Mouse (Mus musculus): ENCODE measurements around the gene Cacna1d.

Gene Cacna1d

DNA sequence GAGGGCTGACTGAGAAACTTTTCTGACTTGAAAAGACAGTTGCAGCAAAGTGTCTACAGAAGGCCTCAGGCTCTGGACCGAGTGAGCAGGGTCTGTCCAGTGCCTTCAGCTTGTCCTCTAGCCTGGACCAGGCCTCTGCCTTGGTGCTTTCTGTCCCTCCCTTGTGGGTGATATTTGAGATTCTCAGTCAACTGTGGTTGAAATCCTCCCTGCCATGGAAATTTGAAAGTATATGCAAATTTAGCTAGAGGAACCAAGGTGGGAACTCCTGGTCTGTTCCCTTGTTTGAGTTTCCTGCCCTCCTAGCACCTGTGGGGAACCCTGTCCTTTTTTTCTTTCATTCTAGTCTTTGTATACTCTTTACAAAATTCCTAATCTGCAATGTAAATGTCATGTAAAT lies 476.2 kb downstream of the Cacna1d start:
- DNase-seq: no peak

DNA sequence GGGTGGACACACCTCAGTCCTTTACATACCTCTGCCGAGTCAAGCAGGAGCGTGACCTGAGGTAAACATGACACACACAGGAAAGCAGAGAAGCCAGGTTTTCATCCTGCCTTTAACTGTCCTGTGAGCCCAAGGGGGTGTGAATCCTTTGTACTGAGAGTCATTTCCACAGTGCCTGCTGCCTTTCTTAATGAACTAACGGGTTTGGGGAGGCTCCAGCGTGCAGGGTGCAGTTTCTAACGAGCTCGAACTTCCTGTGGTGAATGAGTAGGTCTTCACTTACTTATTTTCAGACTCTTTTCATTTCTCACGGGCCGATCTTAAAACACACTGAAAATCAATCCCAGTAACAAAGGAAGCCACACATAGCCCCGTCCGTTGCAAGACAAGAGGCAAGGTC lies 476.8 kb downstream of the Cacna1d start:
- DNase-seq: no peak

DNA sequence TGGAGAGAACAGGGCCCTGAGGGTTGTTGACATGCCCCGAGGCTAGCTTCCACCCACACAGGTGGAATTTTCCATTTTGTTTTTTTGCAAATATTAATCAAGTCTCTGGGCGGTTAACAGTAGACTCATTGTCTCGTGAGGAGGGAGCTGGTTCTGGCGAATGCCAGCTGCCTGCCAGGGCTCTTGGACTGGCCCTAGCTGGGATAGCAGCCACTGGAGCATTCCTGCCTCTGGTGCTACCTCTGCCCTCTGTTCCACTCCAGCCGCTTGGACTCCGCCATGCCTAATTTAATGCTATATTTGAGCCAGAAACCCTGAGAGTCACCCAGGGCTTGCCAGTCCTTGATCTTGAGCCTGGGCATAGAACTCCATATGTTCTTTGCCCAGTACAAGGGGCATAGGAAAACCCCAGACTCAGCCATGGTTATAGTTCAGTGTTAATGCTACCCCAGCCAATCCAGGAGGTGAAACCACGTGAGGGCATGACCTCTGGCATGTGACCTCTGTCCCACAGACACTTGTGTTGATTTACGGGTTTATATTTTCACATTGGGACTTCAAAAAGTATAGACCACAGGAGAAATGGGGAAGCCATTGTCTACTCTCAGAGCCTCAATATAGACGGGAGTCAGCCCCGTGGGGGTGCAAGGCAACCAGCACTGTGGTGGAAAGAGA lies 479.2 kb downstream of the Cacna1d start:
- DNase-seq: peak; percentile 39

DNA sequence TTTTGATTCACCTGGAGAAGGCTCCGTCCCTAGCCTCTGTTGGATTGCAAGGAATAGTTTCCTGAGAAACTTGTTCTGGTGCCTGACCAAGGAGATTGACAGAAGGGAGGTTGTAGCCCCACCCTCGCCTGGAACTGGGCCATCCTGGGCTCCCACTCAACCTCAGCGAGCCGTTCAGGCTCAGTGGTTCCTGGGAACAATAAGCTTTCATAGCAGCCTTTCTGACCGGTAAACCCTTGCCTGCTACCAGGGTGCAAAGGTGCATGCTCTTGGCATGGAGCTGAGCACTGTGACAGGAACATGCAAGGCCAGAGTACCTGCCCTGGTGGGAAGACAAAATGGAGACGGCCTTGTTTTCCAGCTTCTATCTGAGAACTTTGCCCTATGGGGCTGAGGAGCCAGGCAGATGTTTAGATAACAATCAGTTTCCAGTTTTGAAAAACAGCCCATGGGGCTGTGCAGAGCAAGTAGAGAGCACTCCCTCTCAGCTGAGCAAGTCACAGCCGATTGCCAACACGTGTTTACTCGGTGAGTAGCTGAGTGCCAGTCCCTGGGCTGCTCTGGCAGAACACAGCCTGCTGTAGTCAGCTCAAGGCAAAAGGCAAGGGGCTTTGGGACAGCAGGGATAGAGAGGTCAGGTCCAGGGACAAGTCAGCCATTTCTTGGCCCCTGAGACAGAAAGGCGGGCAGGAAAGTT lies 481.2 kb downstream of the Cacna1d start:
- DNase-seq: peak; percentile 39

DNA sequence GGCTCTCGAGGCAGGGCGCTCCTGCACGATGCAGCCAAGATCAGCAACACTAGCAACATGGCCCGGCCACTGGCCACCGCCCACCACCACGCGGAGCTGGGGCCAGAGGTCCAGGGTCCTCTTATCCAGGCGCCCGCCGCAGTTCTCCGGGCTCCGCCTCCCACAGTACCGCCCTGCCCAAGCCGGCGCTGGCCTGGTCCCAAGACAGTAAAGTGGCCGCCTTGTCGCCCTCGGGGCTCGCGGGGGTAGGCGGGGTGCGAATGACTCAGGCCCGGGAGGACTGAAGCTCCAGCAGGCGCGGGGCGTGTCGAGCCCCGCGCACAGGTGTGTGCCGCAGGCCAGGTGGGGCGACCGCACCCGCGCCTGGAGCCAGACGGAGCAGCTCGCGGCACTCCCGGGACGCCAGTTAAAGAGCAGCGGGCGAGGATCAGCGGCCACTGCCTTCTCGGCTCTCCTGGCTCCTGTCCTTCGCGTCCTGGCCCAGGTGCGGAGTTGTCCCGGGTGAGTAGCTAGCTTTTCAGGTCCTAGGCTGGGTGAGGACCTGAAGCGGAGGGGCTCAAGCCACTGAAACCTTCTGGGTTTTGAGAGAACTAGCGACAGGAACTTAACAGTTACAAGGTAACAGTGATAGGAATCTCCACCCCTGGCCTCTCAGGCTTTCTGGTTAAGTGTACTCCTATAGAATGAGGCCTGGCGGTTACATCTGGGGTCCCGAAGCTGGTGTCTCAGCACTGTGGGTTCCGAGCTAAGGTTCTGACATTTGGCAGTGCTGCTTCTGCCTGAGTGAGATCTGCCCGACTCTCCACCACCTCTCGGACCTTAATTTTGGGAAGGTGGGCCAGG lies 482.3 kb downstream of the Cacna1d start, which contains the start of the genes Il17rb and Chdh:
Gene Il17rb (minus strand): TSS at position 164 of the 843 bp plus-strand sequence.
Gene Chdh (plus strand): TSS at position 291 of the 843 bp plus-strand sequence.
- peak; percentile 53 for DNase-seq

DNA sequence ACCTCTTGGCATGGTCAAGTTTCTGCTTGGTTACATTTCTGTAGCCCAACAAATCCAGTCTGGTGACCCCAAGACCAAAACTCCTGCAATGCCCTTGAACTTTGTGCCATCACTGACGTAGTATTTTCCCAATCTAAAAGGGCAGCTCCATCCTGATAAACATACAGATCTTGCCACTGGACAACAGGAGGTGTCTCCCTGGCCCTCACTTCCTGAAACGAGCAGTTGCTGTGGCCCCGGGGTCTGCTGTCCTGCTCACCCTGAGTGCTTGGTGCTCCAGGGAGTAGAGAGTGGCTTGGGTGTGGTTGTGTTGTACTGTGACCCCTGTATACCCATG lies 491.8 kb downstream of the Cacna1d start:
- no peak for DNase-seq

DNA sequence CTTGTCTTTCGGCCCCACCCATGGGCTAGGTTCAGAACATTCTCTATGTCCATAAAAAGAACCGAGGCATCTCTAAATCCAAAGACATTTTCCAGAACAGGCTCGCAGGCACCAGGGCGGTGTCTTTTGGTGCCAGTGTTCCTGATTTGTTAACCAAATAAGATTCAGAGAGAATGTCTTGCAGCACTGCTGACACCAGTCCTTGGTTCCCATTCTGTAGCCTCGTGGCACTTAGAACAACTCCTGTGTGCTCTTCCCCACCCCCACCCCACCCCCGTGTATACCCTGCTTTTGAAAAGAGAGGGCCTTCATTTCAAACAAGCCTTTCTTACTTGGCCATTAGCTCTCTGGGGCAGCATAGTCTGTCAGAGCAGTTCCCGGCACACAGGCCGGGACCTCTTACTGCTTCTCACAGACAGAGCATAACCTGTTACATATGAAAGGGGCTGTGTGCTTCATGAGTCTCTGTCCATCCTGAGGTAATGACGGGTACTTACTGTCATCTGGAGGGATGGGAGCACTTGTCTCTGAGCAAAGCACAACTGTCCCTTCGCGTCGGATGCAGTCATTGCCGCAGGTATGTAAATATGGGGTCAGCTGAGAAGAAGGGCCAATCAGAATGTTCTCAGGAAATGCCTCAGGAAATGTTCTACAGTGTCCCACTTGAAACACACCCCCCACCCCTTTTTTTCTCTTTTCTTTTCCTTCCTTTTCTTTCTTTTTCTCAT lies 492.3 kb downstream of the Cacna1d start:
- DNase-seq: no peak

DNA sequence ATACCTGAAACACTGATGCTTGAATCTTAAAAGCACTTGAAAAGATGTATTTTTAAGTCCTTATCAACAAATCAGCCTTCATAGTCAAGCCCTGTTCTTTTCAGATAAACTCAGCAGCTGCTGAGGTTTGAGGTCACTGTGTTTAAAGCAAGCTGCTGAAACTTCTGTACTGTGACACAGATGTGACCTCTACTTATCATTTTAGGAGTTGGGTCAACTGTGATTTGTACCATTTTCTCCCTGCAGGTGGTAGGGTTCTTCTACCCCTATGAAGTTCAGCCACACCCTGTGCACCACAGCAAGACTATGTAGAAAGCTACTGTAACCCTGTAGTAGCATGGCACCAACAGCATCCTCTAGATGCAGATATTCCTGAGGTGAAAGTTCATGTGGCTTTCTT lies 493.9 kb downstream of the Cacna1d start:
- DNase-seq: no peak

DNA sequence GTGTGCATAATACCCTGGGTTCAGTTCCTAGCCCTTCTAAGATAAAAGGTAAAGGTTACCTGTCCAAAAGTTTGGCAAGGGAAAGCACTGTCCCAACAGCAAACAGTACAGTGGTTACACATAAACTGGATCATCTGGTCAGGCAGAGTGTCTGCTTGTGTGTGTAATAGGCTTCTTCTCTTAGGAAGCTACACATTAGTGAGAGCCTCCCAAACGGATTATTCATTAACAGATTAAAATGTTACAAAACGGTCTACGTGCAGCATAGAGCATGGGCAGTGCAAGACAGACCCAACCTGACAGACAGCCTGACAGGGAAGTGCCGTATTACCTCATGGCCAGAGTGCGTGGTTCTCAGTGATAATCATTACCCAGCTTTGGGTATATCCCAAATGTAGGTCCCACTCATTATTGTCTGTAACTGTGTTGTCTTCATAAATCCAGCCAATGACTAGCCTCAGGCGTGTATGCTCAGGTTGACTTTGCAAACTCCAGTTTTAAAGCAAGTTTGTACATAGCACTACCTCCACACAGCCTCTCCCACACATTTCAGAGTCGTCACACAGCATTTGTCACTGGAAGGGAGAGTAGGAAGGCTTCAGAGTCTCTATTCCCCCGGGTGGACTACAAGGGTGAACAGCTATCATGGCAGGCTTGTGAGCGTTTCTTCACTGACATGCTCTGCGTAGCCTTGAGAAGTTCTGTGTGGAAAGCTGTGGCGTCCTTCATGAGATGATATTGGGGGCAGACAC lies 495.1 kb downstream of the Cacna1d start:
- DNase-seq: no peak

DNA sequence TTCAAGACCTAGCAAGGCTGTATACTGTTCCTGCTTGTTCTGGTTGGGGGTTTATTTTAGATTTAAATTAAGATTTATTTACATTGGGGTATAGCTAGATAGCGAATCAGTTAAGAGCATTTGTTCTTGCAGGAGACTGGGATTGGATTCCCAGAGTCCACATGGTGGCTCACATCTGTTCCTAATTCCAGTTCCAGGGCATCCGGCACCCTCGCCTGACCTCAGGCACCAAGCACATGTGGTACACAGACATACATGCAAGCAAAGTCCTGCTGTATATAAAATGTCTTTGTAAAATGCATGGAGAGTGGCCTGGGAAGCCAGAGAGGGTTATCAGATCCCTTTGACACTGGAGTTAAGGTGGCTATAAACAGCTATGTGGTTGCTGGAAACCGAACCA lies 496.3 kb downstream of the Cacna1d start:
- DNase-seq: no peak
